ENCODE assay signal across 19 mouse cellular contexts in genomic region chr11:69101604-69102402, GRCm38 (mm10). TPM values are rescaled to one million over a fixed set of nuclear protein-coding genes. Genes with fewer than 3 reads are reported as not detected.
DNase-seq lines count a peak whose midpoint lies in the region; TF ChIP-seq lines count a peak whose summit lies in the region.
"Had no signal": no experiment of that assay in that cellular context is flagged by ENCODE, and none has a peak within 500 bp of the region (broad histone marks: within the 10 kb centered on the region; RNA-seq: fewer than 3 reads in every experiment).

No protein-coding gene starts in this region.

- H3K36me3 ChIP-seq in testis, adult 2 months (ENCODE audit: control insufficient read depth, insufficient read depth, low read length), result peaks cover 6% of the 10 kb centered on the region

- peaks cover 22% of the 10 kb centered on the region for H3K4me1 ChIP-seq in testis, adult 2 months (ENCODE audit: control insufficient read depth, insufficient read depth, low read length)

- no peaks in the 10 kb centered on the region for H3K27me3 ChIP-seq in testis, adult 2 months (ENCODE audit: control insufficient read depth, insufficient read depth, low read length)
- H3K27me3 ChIP-seq: forebrain, embryonic 13.5 days; kidney, embryonic 15.5 days; liver, embryonic 12.5 days; midbrain, embryonic 15.5 days had no signal

- peak overlapping the region; percentile 5; the same call in 1 of the 2 replicates for H3K4me3 ChIP-seq in testis, adult 2 months (ENCODE audit: control insufficient read depth, low read depth, low read length)
- H3K4me3 ChIP-seq: embryonic facial prominence, embryonic 10.5 days; forebrain, embryonic 13.5 days; kidney, embryonic 15.5 days; limb, embryonic 10.5 days; liver, embryonic 12.5 days; midbrain, embryonic 15.5 days had no signal

- TF ChIP-seq CTCF in testis, adult 2 months (IDR thresholded peaks at IDR 0.05; ENCODE audit: control insufficient read depth, insufficient read depth, insufficient replicate concordance, low read depth, low read length), result no peak

- no peak for TF ChIP-seq POLR2A in testis, adult 2 months (IDR thresholded peaks at IDR 0.05; ENCODE audit: control insufficient read depth, low read depth, low read length)

- no peak overlapping the region for H3K27ac ChIP-seq in testis, adult 2 months (ENCODE audit: control insufficient read depth, insufficient read depth, low read depth, low read length)
- H3K27ac ChIP-seq: embryonic facial prominence, embryonic 10.5 days; forebrain, embryonic 13.5 days; kidney, embryonic 15.5 days; liver, embryonic 12.5 days; midbrain, embryonic 15.5 days had no signal

- peak; percentile 58 for DNase-seq in cerebellum, adult 11-12 months
- DNase-seq in cerebellum, postnatal 4 days (ENCODE audit: low spot score in 2 of 2), result no peak
- peak; percentile 17 for DNase-seq in kidney, adult 11 months
- no peak for DNase-seq in kidney, adult 18-20 months
- no peak for DNase-seq in testis, postnatal 14 days (ENCODE audit: low spot score)
- DNase-seq in adipocyte (ENCODE audit: low spot score), result no peak
- DNase-seq: adrenal gland, adult 8-10 months; right cerebral cortex, adult 18-20 months; spleen, adult 18-20 months; thymus, postnatal 36 days had no signal

RNA-seq across cellular contexts. Expression of gene Per1, which starts 6.8 kb away (rescaled TPM):
- 103 and 106 TPM in 2 replicates for polyA plus RNA-seq in testis, adult 2 months (2012; rRNA removed)

RNA-seq across cellular contexts. Expression of gene Vamp2, which starts 13.5 kb away (rescaled TPM):
- 36.3 and 43.1 TPM in 2 replicates for polyA plus RNA-seq in testis, adult 2 months (2012; rRNA removed)

RNA-seq across cellular contexts. Expression of gene Hes7, which starts 18.4 kb away (rescaled TPM):
- 0.17 TPM in 2 replicates for polyA plus RNA-seq in testis, adult 2 months (2012; rRNA removed)

RNA-seq across cellular contexts. Expression of gene 9130213A22Rik, which starts 20.6 kb away (rescaled TPM):
- 0.24 and 0.28 TPM in 2 replicates for polyA plus RNA-seq in testis, adult 2 months (2012; rRNA removed)
- polyA plus RNA-seq: hindbrain, embryonic 11.5 days had no signal

RNA-seq across cellular contexts. Expression of gene Aloxe3, which starts 23.9 kb away (rescaled TPM):
- polyA plus RNA-seq in testis, adult 2 months (2012; rRNA removed), result 6.1 and 7.0 TPM in 2 replicates
- polyA plus RNA-seq: forebrain, embryonic 13.5 days; G1E; liver, embryonic 12.5 days had no signal

Comparison
In these comparisons a context has a peak if more than half of its experiments do, and no peak if none do; other contexts are left out.
1. DNase-seq: peak in cerebellum, adult 11-12 months (single experiment) and kidney, adult 11 months (single experiment); none in cerebellum, postnatal 4 days (0 of 2), kidney, adult 18-20 months (single experiment), testis, postnatal 14 days (single experiment) and adipocyte (single experiment).